Mouse (Mus musculus) lung, postnatal 0 days (tissue): ENCODE measurements around the gene Samd4b. TPM values are rescaled to one million over a fixed set of nuclear protein-coding genes. Genes with fewer than 3 reads are reported as not detected.
A peak's percentile ranks its signal among the peaks of the same experiment; 100 is the strongest.

Experiments used
- ATAC-seq: fragments of 200-750 bp; cut with Nextera tagmentation; 2 replicates; pipeline ENCODE4 v1.8.0; 2017; ENCODE audit warnings: moderate library complexity
- DNase-seq: peaks from one replicate; pipeline ENCODE4 v3.0.0-alpha.2; 2016; ENCODE audit warnings: low spot score
- H3K27ac ChIP-seq: fragments of 300-500 bp; sonication (generic); 2 replicates; pipeline ENCODE4 v1.5.1; 2014; ENCODE audit warnings: antibody characterized with exemption, mild to moderate bottlenecking, low read length, mixed read lengths
- H3K27me3 ChIP-seq: fragments of 300-500 bp; sonication (generic); replicated peaks from 2 replicates; pipeline ENCODE4 v1.6.1; 2014; ENCODE audit warnings: low read length, mixed read lengths; ENCODE audit not compliant: insufficient read depth
- H3K36me3 ChIP-seq: fragments of 300-500 bp; sonication (generic); 2 replicates; pipeline ENCODE4 v1.6.1; 2014; ENCODE audit warnings: low read length, mixed read lengths; ENCODE audit not compliant: insufficient read depth
- H3K4me1 ChIP-seq: fragments of 300-500 bp; sonication (generic); 2 replicates; pipeline ENCODE4 v1.6.1; 2014; ENCODE audit warnings: antibody characterized with exemption, low read depth, low read length, mixed read lengths; ENCODE audit not compliant: insufficient read depth
- H3K4me2 ChIP-seq: fragments of 300-500 bp; sonication (generic); replicated peaks from 2 replicates; pipeline ENCODE4 v1.6.1; 2014; ENCODE audit warnings: low read depth, mild to moderate bottlenecking, low read length, moderate library complexity, mixed read lengths
- H3K4me3 ChIP-seq: fragments of 300-500 bp; sonication (generic); 2 replicates; pipeline ENCODE4 v1.5.1; 2014; ENCODE audit warnings: low read depth, low read length
- H3K9ac ChIP-seq: fragments of 300-500 bp; sonication (generic); replicated peaks from 2 replicates; pipeline ENCODE4 v1.6.1; 2014; ENCODE audit warnings: low read depth, mild to moderate bottlenecking
- H3K9me3 ChIP-seq: fragments of 300-500 bp; sonication (generic); 2 replicates; pipeline ENCODE4 v1.6.1; 2016; ENCODE audit warnings: low read length, mixed read lengths
- CTCF ChIP-seq: IDR thresholded peaks from 2 replicates; pipeline ENCODE4 v1.5.1; 2016; ENCODE audit warnings: antibody characterized with exemption, mild to moderate bottlenecking
- EP300 ChIP-seq: IDR thresholded peaks from 2 replicates; pipeline ENCODE4 v1.6.1; 2016; ENCODE audit warnings: antibody characterized with exemption, mild to moderate bottlenecking, control low read depth
- WGBS: fragments of 180-500 bp; shearing (Covaris S2); extraction: QIAGEN DNeasy Blood & Tissue Kit; methylation state at CpG from one replicate; pipeline ENCODE4 v1.1.7; 2014; 5-methylcytosine and 5-hydroxymethylcytosine counted together
- polyA plus RNA-seq: library from polyadenylated mRNA; unstranded; fragments of >200 nt; fragmentation: Nextera tagmentation; extraction: Ambion mirVana; gene quantifications from 2 replicates; pipeline ENCODE4 v1.2.1, GENCODE M21; 2015

Gene Samd4b
- polyA plus RNA-seq, 1 experiment from 2014 or later = 13.4 TPM

- H3K4me1 ChIP-seq = no peaks in the 10 kb centered on the region
- WGBS = 62% methylated on average over 5 of the region's 5 CpGs
- DNase-seq = no peak
- no peak overlapping the region for H3K4me3 ChIP-seq
- no peak overlapping the region for H3K4me2 ChIP-seq
- no peak for ATAC-seq
- no peaks in the 10 kb centered on the region for H3K36me3 ChIP-seq
- no peaks in the 10 kb centered on the region for H3K9me3 ChIP-seq
- TF ChIP-seq EP300 (no peak), CTCF (no peak)
- no peaks in the 10 kb centered on the region for H3K27me3 ChIP-seq
- no peak overlapping the region for H3K9ac ChIP-seq
- H3K27ac ChIP-seq = no peak overlapping the region
Observed at GRCm38 (mm10) chr7:28603136-28603535, 5.2 kb upstream of the Samd4b start.

GRCm38 (mm10) chr7:28601668-28602067 lies 3.7 kb upstream of the Samd4b start:
- 20% methylated on average over 7 of the region's 7 CpGs for WGBS
- TF ChIP-seq CTCF = peak; percentile 83
- TF ChIP-seq EP300 = no peak
- Histone ChIP-seq H3K27me3 (no peaks in the 10 kb centered on the region), H3K36me3 (no peaks in the 10 kb centered on the region), H3K4me1 (no peaks in the 10 kb centered on the region), H3K4me2 (no peak overlapping the region), H3K27ac (no peak overlapping the region), H3K4me3 (no peak overlapping the region), H3K9me3 (no peaks in the 10 kb centered on the region), H3K9ac (no peak overlapping the region)
- ATAC-seq (no peak), DNase-seq (peak; percentile 55)

GRCm38 (mm10) chr7:28601029-28601428 lies 3.1 kb upstream of the Samd4b start:
- no peak for TF ChIP-seq EP300
- TF ChIP-seq CTCF = peak; percentile 95
- Histone ChIP-seq H3K27me3 (no peaks in the 10 kb centered on the region), H3K4me2 (no peak overlapping the region), H3K9me3 (no peaks in the 10 kb centered on the region), H3K36me3 (no peaks in the 10 kb centered on the region), H3K4me1 (peaks cover 5% of the 10 kb centered on the region; the same call in 1 of the 2 replicates), H3K9ac (no peak overlapping the region), H3K4me3 (no peak overlapping the region), H3K27ac (no peak overlapping the region)
- peak; percentile 83 for DNase-seq
- WGBS = 6% methylated on average over 11 of the region's 11 CpGs
- ATAC-seq = no peak

- Histone ChIP-seq H3K4me3 (no peak overlapping the region), H3K9me3 (no peaks in the 10 kb centered on the region), H3K4me2 (no peak overlapping the region), H3K9ac (no peak overlapping the region), H3K27me3 (no peaks in the 10 kb centered on the region), H3K36me3 (no peaks in the 10 kb centered on the region), H3K27ac (no peak overlapping the region), H3K4me1 (peaks cover 9% of the 10 kb centered on the region; the same call in 1 of the 2 replicates)
- DNase-seq (no peak), ATAC-seq (no peak)
- 72% methylated on average over 2 of the region's 2 CpGs for WGBS
- TF ChIP-seq CTCF (no peak), EP300 (no peak)
Observed at GRCm38 (mm10) chr7:28598951-28599350, 1.0 kb upstream of the Samd4b start.

GRCm38 (mm10) chr7:28597277-28597570 lies 720 bp downstream of the Samd4b start:
- H3K9me3 ChIP-seq = no peaks in the 10 kb centered on the region
- H3K4me2 ChIP-seq = peak overlapping the region; percentile 77
- H3K9ac ChIP-seq = peak overlapping the region; percentile 44
- H3K4me3 ChIP-seq = peak overlapping the region; percentile 73
- 2% methylated on average over 9 of the region's 9 CpGs for WGBS
- DNase-seq = no peak
- ATAC-seq = no peak
- no peaks in the 10 kb centered on the region for H3K27me3 ChIP-seq
- H3K36me3 ChIP-seq = no peaks in the 10 kb centered on the region
- peaks cover 23% of the 10 kb centered on the region for H3K4me1 ChIP-seq
- peak overlapping the region; percentile 88 for H3K27ac ChIP-seq
- TF ChIP-seq CTCF = no peak
- no peak for TF ChIP-seq EP300

- H3K4me1 ChIP-seq = peaks cover 27% of the 10 kb centered on the region
- DNase-seq = peak; percentile 93
Observed at GRCm38 (mm10) chr7:28596436-28597276, 1.3 kb downstream of the Samd4b start.

More at GRCm38 (mm10) chr7:28596436-28597276, 1.3 kb downstream of the Samd4b start:
- Histone ChIP-seq H3K36me3 (no peaks in the 10 kb centered on the region), H3K27ac (peak overlapping the region; percentile 88), H3K9me3 (no peaks in the 10 kb centered on the region), H3K4me3 (peak overlapping the region; percentile 73), H3K4me2 (peak overlapping the region; percentile 77), H3K9ac (peak overlapping the region; percentile 44; the same call in 1 of the 2 replicates), H3K27me3 (no peaks in the 10 kb centered on the region)
- TF ChIP-seq EP300 (peak; percentile 93), CTCF (no peak)
- peak; percentile 85 for ATAC-seq
- WGBS = 21% methylated on average over 20 of the region's 20 CpGs
